ENCODE assay signal across 15 mouse cellular contexts in genomic region chr15:101278589-101278988, GRCm38 (mm10). TPM values are rescaled to one million over a fixed set of nuclear protein-coding genes. Genes with fewer than 3 reads are reported as not detected.
DNase-seq lines count a peak whose midpoint lies in the region; ATAC-seq and TF ChIP-seq lines count a peak whose summit lies in the region.
"Had no signal": no experiment of that assay in that cellular context is flagged by ENCODE, and none has a peak within 500 bp of the region (broad histone marks: within the 10 kb centered on the region; RNA-seq: fewer than 3 reads in every experiment).

No protein-coding gene starts in this region.

- no peak for ATAC-seq in heart, embryonic 13.5 days (ENCODE audit: extremely low read depth, insufficient number of reproducible peaks, low FRiP score, low TSS enrichment)
- no peak for ATAC-seq in neural tube, embryonic 13.5 days (ENCODE audit: low read depth)
- no peak for ATAC-seq in neural tube, embryonic 15.5 days (ENCODE audit: low FRiP score)
- no peak for ATAC-seq in stomach, postnatal 0 days (ENCODE audit: low FRiP score, low TSS enrichment)
- ATAC-seq: activated CD4-positive, CD25-positive, alpha-beta regulatory T cell, adult 4 months; lung, postnatal 0 days; midbrain, embryonic 15.5 days had no signal

- H3K27ac ChIP-seq in heart, embryonic 13.5 days (replicated peaks) = no peak overlapping the region
- H3K27ac ChIP-seq in neural tube, embryonic 13.5 days (replicated peaks) = peak overlapping the region; percentile 71
- H3K27ac ChIP-seq in neural tube, embryonic 15.5 days (replicated peaks) = no peak overlapping the region; the same call in 1 of the 2 replicates
- H3K27ac ChIP-seq in stomach, postnatal 0 days (replicated peaks) = no peak overlapping the region; the same call in 1 of the 2 replicates
- H3K27ac ChIP-seq: midbrain, embryonic 15.5 days had no signal

- no peaks in the 10 kb centered on the region for H3K9me3 ChIP-seq in heart, embryonic 13.5 days
- no peaks in the 10 kb centered on the region for H3K9me3 ChIP-seq in neural tube, embryonic 13.5 days
- no peaks in the 10 kb centered on the region for H3K9me3 ChIP-seq in neural tube, embryonic 15.5 days (replicated peaks)
- H3K9me3 ChIP-seq in stomach, postnatal 0 days (ENCODE audit: control insufficient read depth, low read length) = no peaks in the 10 kb centered on the region
- H3K9me3 ChIP-seq: midbrain, embryonic 15.5 days had no signal

- WGBS in heart, embryonic 13.5 days = 34% methylated on average over 5 of the region's 5 CpGs
- 40% methylated on average over 5 of the region's 5 CpGs for WGBS in neural tube, embryonic 13.5 days
- WGBS in neural tube, embryonic 15.5 days = 37% methylated on average over 5 of the region's 5 CpGs
- WGBS in stomach, postnatal 0 days = 37% methylated on average over 5 of the region's 5 CpGs

- peaks cover 15% of the 10 kb centered on the region for H3K36me3 ChIP-seq in heart, embryonic 13.5 days
- H3K36me3 ChIP-seq in neural tube, embryonic 13.5 days = peaks cover 8% of the 10 kb centered on the region
- H3K36me3 ChIP-seq in neural tube, embryonic 15.5 days = peaks cover 9% of the 10 kb centered on the region
- H3K36me3 ChIP-seq in stomach, postnatal 0 days (ENCODE audit: control insufficient read depth, insufficient read depth, low read length) = peaks cover 6% of the 10 kb centered on the region
- H3K36me3 ChIP-seq: midbrain, embryonic 15.5 days had no signal

- no peak for TF ChIP-seq CTCF in stomach, postnatal 0 days (IDR thresholded peaks at IDR 0.05; ENCODE audit: low read depth)

- no peak for TF ChIP-seq EP300 in stomach, postnatal 0 days (optimal IDR thresholded peaks at IDR 0.05)

- H3K4me1 ChIP-seq in heart, embryonic 13.5 days = peaks cover 22% of the 10 kb centered on the region
- H3K4me1 ChIP-seq in neural tube, embryonic 13.5 days (replicated peaks) = peaks cover 45% of the 10 kb centered on the region
- peaks cover 23% of the 10 kb centered on the region for H3K4me1 ChIP-seq in neural tube, embryonic 15.5 days
- no peaks in the 10 kb centered on the region; the same call in none of the 2 replicates for H3K4me1 ChIP-seq in stomach, postnatal 0 days (replicated peaks; ENCODE audit: control insufficient read depth, insufficient read depth)

- no peak overlapping the region for H3K4me2 ChIP-seq in heart, embryonic 13.5 days
- no peak overlapping the region for H3K4me2 ChIP-seq in neural tube, embryonic 13.5 days
- no peak overlapping the region for H3K4me2 ChIP-seq in neural tube, embryonic 15.5 days
- H3K4me2 ChIP-seq in stomach, postnatal 0 days (replicated peaks; ENCODE audit: low read depth) = no peak overlapping the region
- H3K4me2 ChIP-seq: midbrain, embryonic 15.5 days had no signal

- H3K9ac ChIP-seq in heart, embryonic 13.5 days = peak overlapping the region; percentile 48
- H3K9ac ChIP-seq in neural tube, embryonic 13.5 days = peak overlapping the region; percentile 34; the same call in 1 of the 2 replicates
- H3K9ac ChIP-seq in neural tube, embryonic 15.5 days (replicated peaks) = no peak overlapping the region
- H3K9ac ChIP-seq in stomach, postnatal 0 days (ENCODE audit: low read length) = peak overlapping the region; percentile 35
- H3K9ac ChIP-seq: midbrain, embryonic 15.5 days had no signal

- DNase-seq in heart, adult 18-20 months = no peak
- peak; percentile 75 for DNase-seq in gastrocnemius, postnatal 25 days
- no peak for DNase-seq in stomach, postnatal 0 days (ENCODE audit: low spot score)
- DNase-seq in left cerebral cortex, adult 9 months (ENCODE audit: low spot score in 2 of 2) = no peak
- DNase-seq in embryo, embryonic 9.5 days (ENCODE audit: extremely low spot score) = no peak
- DNase-seq: heart, adult 11 months; kidney, adult 11 months; spleen, adult 18-20 months; thymus, postnatal 14 days had no signal

- H3K27me3 ChIP-seq in heart, embryonic 13.5 days (replicated peaks) = no peaks in the 10 kb centered on the region
- no peaks in the 10 kb centered on the region for H3K27me3 ChIP-seq in neural tube, embryonic 13.5 days
- no peaks in the 10 kb centered on the region for H3K27me3 ChIP-seq in neural tube, embryonic 15.5 days (replicated peaks)
- H3K27me3 ChIP-seq in stomach, postnatal 0 days (ENCODE audit: control insufficient read depth, insufficient read depth, low read length) = no peaks in the 10 kb centered on the region
- H3K27me3 ChIP-seq: midbrain, embryonic 15.5 days had no signal

- H3K4me3 ChIP-seq in heart, embryonic 13.5 days = no peak overlapping the region
- no peak overlapping the region for H3K4me3 ChIP-seq in neural tube, embryonic 13.5 days
- no peak overlapping the region for H3K4me3 ChIP-seq in neural tube, embryonic 15.5 days (replicated peaks)
- no peak overlapping the region for H3K4me3 ChIP-seq in stomach, postnatal 0 days (ENCODE audit: low read depth, low read length)
- H3K4me3 ChIP-seq: midbrain, embryonic 15.5 days had no signal

RNA-seq across cellular contexts. Expression of gene Atg101, which starts 5.5 kb away (rescaled TPM):
- polyA plus RNA-seq in heart, embryonic 13.5 days (2015; fragmentation: Nextera tagmentation; extraction: Ambion mirVana) = 50.6 and 56.1 TPM in 2 replicates
- total RNA-seq in heart, adult 18-20 months (2021) = 10 to 100 TPM; 20.0 to 21.3 TPM
- polyA plus RNA-seq in neural tube, embryonic 13.5 days (2015; fragmentation: Nextera tagmentation; extraction: Ambion mirVana) = 77.9 and 84.7 TPM in 2 replicates
- 77.2 TPM in 2 replicates for polyA plus RNA-seq in neural tube, embryonic 15.5 days (2015; fragmentation: Nextera tagmentation; extraction: Ambion mirVana)
- total RNA-seq in gastrocnemius, postnatal 25 days (2021) = 10 to 100 TPM; 22.3 to 31.3 TPM
- polyA plus RNA-seq in stomach, postnatal 0 days (2015; fragmentation: Nextera tagmentation; extraction: Ambion mirVana) = 49.3 and 50.4 TPM in 2 replicates

RNA-seq across cellular contexts. Expression of gene 6030408B16Rik, which starts 14.4 kb away (rescaled TPM):
- polyA plus RNA-seq in heart, embryonic 13.5 days (2015; fragmentation: Nextera tagmentation; extraction: Ambion mirVana) = 2.4 and 3.0 TPM in 2 replicates
- 1 to 10 TPM in 1 of 2 experiments, under 1 TPM in 1; 0.69 to 1.1 TPM for total RNA-seq in heart, adult 18-20 months (2021)
- polyA plus RNA-seq in neural tube, embryonic 13.5 days (2015; fragmentation: Nextera tagmentation; extraction: Ambion mirVana) = 0.43 and 0.60 TPM in 2 replicates
- polyA plus RNA-seq in neural tube, embryonic 15.5 days (2015; fragmentation: Nextera tagmentation; extraction: Ambion mirVana) = 0.44 and 0.63 TPM in 2 replicates
- total RNA-seq in gastrocnemius, postnatal 25 days (2021) = under 1 TPM; 0.31 to 0.32 TPM
- 2.4 TPM in 2 replicates for polyA plus RNA-seq in stomach, postnatal 0 days (2015; fragmentation: Nextera tagmentation; extraction: Ambion mirVana)

RNA-seq across cellular contexts. Expression of gene Nr4a1, which starts 24.5 kb away (rescaled TPM):
- polyA plus RNA-seq in heart, embryonic 13.5 days (2015; fragmentation: Nextera tagmentation; extraction: Ambion mirVana) = 10.4 and 10.8 TPM in 2 replicates
- total RNA-seq in heart, adult 18-20 months (2021) = 10 to 100 TPM in 1 of 2 experiments, 1 to 10 TPM in 1; 7.7 to 10.5 TPM
- polyA plus RNA-seq in neural tube, embryonic 13.5 days (2015; fragmentation: Nextera tagmentation; extraction: Ambion mirVana) = 6.4 and 7.6 TPM in 2 replicates
- 7.9 and 10.6 TPM in 2 replicates for polyA plus RNA-seq in neural tube, embryonic 15.5 days (2015; fragmentation: Nextera tagmentation; extraction: Ambion mirVana)
- total RNA-seq in gastrocnemius, postnatal 25 days (2021) = 10 to 100 TPM; 52.2 to 90.7 TPM
- 9.4 and 17.1 TPM in 2 replicates for polyA plus RNA-seq in stomach, postnatal 0 days (2015; fragmentation: Nextera tagmentation; extraction: Ambion mirVana)

RNA-seq across cellular contexts. Expression of gene Grasp, which starts 54.6 kb away (rescaled TPM):
- polyA plus RNA-seq in heart, embryonic 13.5 days (2015; fragmentation: Nextera tagmentation; extraction: Ambion mirVana) = 3.8 and 4.4 TPM in 2 replicates
- 1 to 10 TPM; 8.7 to 9.7 TPM for total RNA-seq in heart, adult 18-20 months (2021)
- polyA plus RNA-seq in neural tube, embryonic 13.5 days (2015; fragmentation: Nextera tagmentation; extraction: Ambion mirVana) = 4.4 and 4.8 TPM in 2 replicates
- 2.2 and 2.5 TPM in 2 replicates for polyA plus RNA-seq in neural tube, embryonic 15.5 days (2015; fragmentation: Nextera tagmentation; extraction: Ambion mirVana)
- 1 to 10 TPM; 4.3 to 5.7 TPM for total RNA-seq in gastrocnemius, postnatal 25 days (2021)
- polyA plus RNA-seq in stomach, postnatal 0 days (2015; fragmentation: Nextera tagmentation; extraction: Ambion mirVana) = 2.0 TPM in 2 replicates
- polyA plus RNA-seq: activated CD4-positive, CD25-positive, alpha-beta regulatory T cell, adult 4 months had no signal
